Mouse (Mus musculus) heart, adult 2 months (tissue): Measurements from ENCODE around the gene Abcc8.

Experiments used
- CTCF ChIP-seq: fragments of 200-600 bp; IDR thresholded peaks from 2 replicates; pipeline ENCODE4 v1.8.1; 2022; ENCODE audit warnings: antibody characterized with exemption, mild to moderate bottlenecking, moderate library complexity
- EP300 ChIP-seq: fragments of 200-500 bp; IDR thresholded peaks from 2 replicates; pipeline ENCODE4 v1.6.1; 2011; ENCODE audit warnings: low read depth, low read length, control low read depth; ENCODE audit not compliant: insufficient read depth
- POLR2A ChIP-seq: fragments of 200-500 bp; IDR thresholded peaks from 2 replicates; pipeline ENCODE4 v1.6.1; 2011; ENCODE audit warnings: mild to moderate bottlenecking, low read depth, low read length, control low read depth; ENCODE audit not compliant: insufficient read depth

- TF ChIP-seq CTCF (peak; percentile 72), POLR2A (no peak), EP300 (no peak)
Measured at GRCm38 (mm10) chr7:46204046-46204471, 24.2 kb upstream of the Abcc8 start.
